Mouse (Mus musculus) forebrain, embryonic 14.5 days (tissue): ENCODE measurements around the gene Olfr291. TPM values are rescaled to one million over a fixed set of nuclear protein-coding genes. Genes with fewer than 3 reads are reported as not detected.

ENCODE experiments used
- ATAC-seq: fragments of 200-750 bp; cut with Nextera tagmentation; 2 replicates; pipeline ENCODE4 v1.8.0; 2017; ENCODE audit warnings: mild to moderate bottlenecking, moderate library complexity
- DNase-seq: peaks from one replicate; pipeline ENCODE4 v3.0.0-alpha.2; 2015; ENCODE audit warnings: low spot score
- H3K27ac ChIP-seq: fragments of 300-500 bp; sonication (generic); 2 replicates; pipeline ENCODE4 v1.5.1; 2014; ENCODE audit warnings: low read depth, mild to moderate bottlenecking, control low read depth, low read length, moderate library complexity
- H3K27me3 ChIP-seq: fragments of 300-500 bp; sonication (generic); replicated peaks from 2 replicates; pipeline ENCODE4 v1.6.1; 2014; ENCODE audit warnings: low read length, control low read depth, mixed read lengths; ENCODE audit not compliant: control insufficient read depth, insufficient read depth
- H3K36me3 ChIP-seq: fragments of 300-500 bp; sonication (generic); 2 replicates; pipeline ENCODE4 v1.6.1; 2014; ENCODE audit warnings: low read length, control low read depth; ENCODE audit not compliant: control insufficient read depth, insufficient read depth
- H3K4me1 ChIP-seq: fragments of 300-500 bp; sonication (generic); 2 replicates; pipeline ENCODE4 v1.6.1; 2014; ENCODE audit warnings: antibody characterized with exemption, low read length, control low read depth; ENCODE audit not compliant: control insufficient read depth, insufficient read depth
- H3K4me2 ChIP-seq: fragments of 300-500 bp; sonication (generic); 2 replicates; pipeline ENCODE4 v1.6.1; 2014; ENCODE audit warnings: mild to moderate bottlenecking, control low read depth, low read length
- H3K4me3 ChIP-seq: fragments of 300-500 bp; sonication (generic); 2 replicates; pipeline ENCODE4 v1.5.1; 2014; ENCODE audit warnings: low read depth, low read length, control low read depth
- H3K9ac ChIP-seq: fragments of 300-500 bp; sonication (generic); 2 replicates; pipeline ENCODE4 v1.6.1; 2014; ENCODE audit warnings: mild to moderate bottlenecking, low read length, control low read depth, moderate library complexity
- H3K9me3 ChIP-seq: fragments of 300-500 bp; sonication (generic); replicated peaks from 2 replicates; pipeline ENCODE4 v1.6.1; 2016; ENCODE audit warnings: low read length, control low read depth, mixed read lengths; ENCODE audit not compliant: control insufficient read depth
- WGBS: fragments of 180-500 bp; shearing (Covaris S2); extraction: QIAGEN DNeasy Blood & Tissue Kit; methylation state at CpG from one replicate; pipeline ENCODE4 v1.1.7; 2014; 5-methylcytosine and 5-hydroxymethylcytosine counted together
- polyA plus RNA-seq: library from polyadenylated mRNA; unstranded; fragments of >200 nt; fragmentation: Nextera tagmentation; extraction: Ambion mirVana; gene quantifications from 2 replicates; pipeline ENCODE4 v1.2.1, GENCODE M21; 2014

The Olfr291 gene
- polyA plus RNA-seq: not detected in 2 replicates

DNA sequence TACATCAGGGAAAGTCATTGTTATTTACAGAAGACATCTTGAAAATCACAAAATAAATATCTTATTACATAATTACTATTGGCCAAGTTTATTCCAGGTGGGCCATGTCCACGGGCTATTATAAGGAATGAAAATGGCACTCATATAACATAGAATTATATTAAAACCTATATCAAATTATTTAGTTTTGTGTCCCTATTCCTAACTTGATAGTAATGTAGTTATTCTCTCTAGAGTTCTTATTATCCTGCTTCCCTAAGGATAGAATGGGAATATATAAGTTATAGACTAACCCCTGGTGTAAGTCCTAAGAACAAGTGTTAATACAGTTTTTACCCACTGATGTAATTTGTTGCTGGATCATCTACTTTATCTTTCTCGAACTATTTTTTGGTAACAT is at the start of gene Olfr291:
Gene Olfr291, plus strand, starts transcription at position 301 of the 400 bp plus-strand sequence.
- DNase-seq: no peak
- no peak for ATAC-seq
- 79% methylated on average over 2 of the region's 2 CpGs for WGBS
- H3K4me1 ChIP-seq: no peaks in the 10 kb centered on the region
- no peak within 1 kb of the TSS for H3K27ac ChIP-seq
- H3K36me3 ChIP-seq: no peaks in the 10 kb centered on the region
- H3K4me2 ChIP-seq: no peak within 1 kb of the TSS
- no peaks in the 10 kb centered on the region for H3K9me3 ChIP-seq
- no peak within 1 kb of the TSS for H3K9ac ChIP-seq
- H3K27me3 ChIP-seq: no peaks in the 10 kb centered on the region
- no peak within 1 kb of the TSS for H3K4me3 ChIP-seq

DNA sequence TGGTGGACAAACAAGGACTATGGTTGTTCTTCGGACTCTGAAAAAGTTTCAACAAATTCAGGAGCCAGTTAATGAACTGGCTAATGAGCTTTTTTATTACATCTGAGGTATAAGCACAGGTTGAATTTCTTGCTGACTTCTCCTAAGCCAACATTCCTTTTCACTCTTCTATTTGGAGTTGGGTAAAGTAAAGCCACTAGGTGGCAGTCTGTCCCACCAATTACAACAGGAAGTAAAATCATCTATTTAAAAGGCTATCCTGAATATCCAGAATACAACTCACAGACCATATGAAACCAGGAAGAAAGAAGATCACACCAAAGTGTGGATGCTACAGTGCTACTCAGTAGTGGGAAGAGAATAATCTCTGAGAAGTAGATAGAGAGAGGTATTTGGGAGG is 48.1 kb upstream of the Olfr291 start:
- H3K9ac ChIP-seq: no peak overlapping the region
- 35% methylated on average over 1 of the region's 1 CpGs for WGBS
- no peaks in the 10 kb centered on the region for H3K4me1 ChIP-seq
- H3K4me3 ChIP-seq: no peak overlapping the region
- H3K36me3 ChIP-seq: no peaks in the 10 kb centered on the region
- no peaks in the 10 kb centered on the region for H3K9me3 ChIP-seq
- H3K27me3 ChIP-seq: no peaks in the 10 kb centered on the region
- ATAC-seq (no peak), DNase-seq (peak; percentile 42)
- H3K4me2 ChIP-seq: no peak overlapping the region
- H3K27ac ChIP-seq: no peak overlapping the region

DNA sequence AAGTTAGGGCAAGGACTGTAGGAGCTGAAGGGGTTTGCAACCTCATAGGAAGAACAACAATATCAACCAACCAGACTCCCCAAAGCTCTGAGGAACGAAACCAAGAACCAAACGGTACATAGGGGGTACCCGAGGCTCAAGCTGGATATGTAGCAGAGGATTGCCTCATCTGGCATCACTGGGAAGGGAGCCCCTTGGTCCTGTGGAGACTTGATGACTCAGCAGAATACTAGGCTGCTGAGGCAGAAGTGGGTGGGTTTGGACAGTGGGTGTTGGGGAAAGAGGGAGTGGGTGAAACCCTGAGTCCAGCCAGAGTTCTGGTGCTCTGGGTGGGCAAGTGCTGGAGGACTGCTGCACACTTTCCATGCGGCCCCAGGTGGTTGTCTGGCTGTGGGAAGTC is 47.2 kb upstream of the Olfr291 start:
- no peaks in the 10 kb centered on the region for H3K9me3 ChIP-seq

GRCm38 (mm10) chr7:84884530-84884929 is 31.2 kb downstream of the Olfr291 start:
- ATAC-seq (no peak), DNase-seq (peak; percentile 1)
- Histone ChIP-seq H3K9me3 (no peaks in the 10 kb centered on the region), H3K4me3 (no peak overlapping the region), H3K27me3 (no peaks in the 10 kb centered on the region), H3K27ac (no peak overlapping the region), H3K36me3 (no peaks in the 10 kb centered on the region), H3K4me1 (no peaks in the 10 kb centered on the region), H3K4me2 (no peak overlapping the region), H3K9ac (no peak overlapping the region)
- 59% methylated on average over 1 of the region's 1 CpGs for WGBS

More for the DNA sequence above, 47.2 kb upstream of the Olfr291 start:
- no peaks in the 10 kb centered on the region for H3K27me3 ChIP-seq
- H3K4me2 ChIP-seq: no peak overlapping the region
- no peak overlapping the region for H3K27ac ChIP-seq
- H3K4me1 ChIP-seq: no peaks in the 10 kb centered on the region
- H3K9ac ChIP-seq: no peak overlapping the region
- no peaks in the 10 kb centered on the region for H3K36me3 ChIP-seq
- no peak overlapping the region for H3K4me3 ChIP-seq
- DNase-seq (no peak), ATAC-seq (no peak)
- 95% methylated on average over 4 of the region's 4 CpGs for WGBS

Other genes starting within 250 kb of the Olfr291 start
- 6.3 and 7.2 TPM in 2 replicates for gene Fah, start 246.8 kb upstream of the Olfr291 start, polyA plus RNA-seq
- 220 and 234 TPM in 2 replicates for gene Zfand6, start 163.6 kb upstream of the Olfr291 start, polyA plus RNA-seq
- gene Vmn2r65, start 110.6 kb downstream of the Olfr291 start, polyA plus RNA-seq: not detected in 2 replicates
- not detected in 2 replicates for gene Vmn2r66, start 158.7 kb downstream of the Olfr291 start, polyA plus RNA-seq